Mouse (Mus musculus) testis, adult 2 months (tissue): ENCODE measurements around the gene Cd274. TPM values are rescaled to one million over a fixed set of nuclear protein-coding genes. Genes with fewer than 3 reads are reported as not detected.

ENCODE experiments used
- H3K27ac ChIP-seq: fragments of 200-500 bp; 2 replicates; pipeline ENCODE4 v1.5.1; 2012; ENCODE audit warnings: low read depth, low read length; ENCODE audit not compliant: control insufficient read depth, insufficient read depth
- H3K27me3 ChIP-seq: fragments of 200-500 bp; 2 replicates; pipeline ENCODE4 v1.6.1; 2012; ENCODE audit warnings: mild to moderate bottlenecking, low read length, moderate library complexity; ENCODE audit not compliant: control insufficient read depth, insufficient read depth
- H3K36me3 ChIP-seq: fragments of 200-500 bp; 2 replicates; pipeline ENCODE4 v1.6.1; 2012; ENCODE audit warnings: mild to moderate bottlenecking, low read length; ENCODE audit not compliant: control insufficient read depth, insufficient read depth
- H3K4me1 ChIP-seq: fragments of 200-500 bp; 2 replicates; pipeline ENCODE4 v1.6.1; 2012; ENCODE audit warnings: low read length; ENCODE audit not compliant: control insufficient read depth, insufficient read depth
- H3K4me3 ChIP-seq: fragments of 200-500 bp; 2 replicates; pipeline ENCODE4 v1.5.1; 2012; ENCODE audit warnings: low read depth, mild to moderate bottlenecking, low read length, moderate library complexity, mixed read lengths; ENCODE audit not compliant: control insufficient read depth
- CTCF ChIP-seq: fragments of 200-500 bp; IDR thresholded peaks from 2 replicates; pipeline ENCODE4 v1.5.1; 2012; ENCODE audit warnings: low read depth, mild to moderate bottlenecking, inconsistent platforms, low read length, moderate library complexity; ENCODE audit not compliant: control insufficient read depth, insufficient read depth, insufficient replicate concordance
- POLR2A ChIP-seq: fragments of 200-500 bp; IDR thresholded peaks from 2 replicates; pipeline ENCODE4 v1.6.1; 2012; ENCODE audit warnings: low read depth, mild to moderate bottlenecking, inconsistent platforms, low read length, moderate library complexity; ENCODE audit not compliant: control insufficient read depth
- polyA plus RNA-seq: library from polyadenylated mRNA; depleted of rRNA; stranded (reverse); fragments of >200 nt; gene quantifications from 2 replicates; pipeline ENCODE4 v1.2.3, GENCODE M21; 2012

Cd274 gene
- polyA plus RNA-seq, 1 experiment: 1.3 TPM

- TF ChIP-seq POLR2A (no peak), CTCF (peak; percentile 95)
- no peaks in the 10 kb centered on the region for H3K36me3 ChIP-seq
- H3K4me1 ChIP-seq: peaks cover 2% of the 10 kb centered on the region
- peak overlapping the region; percentile 17; the same call in 1 of the 2 replicates for H3K4me3 ChIP-seq
- no peak overlapping the region for H3K27ac ChIP-seq
- no peaks in the 10 kb centered on the region for H3K27me3 ChIP-seq
These were observed 12.1 kb upstream of the Cd274 start for GRCm38 (mm10) chr19:29354895-29355877.

DNA sequence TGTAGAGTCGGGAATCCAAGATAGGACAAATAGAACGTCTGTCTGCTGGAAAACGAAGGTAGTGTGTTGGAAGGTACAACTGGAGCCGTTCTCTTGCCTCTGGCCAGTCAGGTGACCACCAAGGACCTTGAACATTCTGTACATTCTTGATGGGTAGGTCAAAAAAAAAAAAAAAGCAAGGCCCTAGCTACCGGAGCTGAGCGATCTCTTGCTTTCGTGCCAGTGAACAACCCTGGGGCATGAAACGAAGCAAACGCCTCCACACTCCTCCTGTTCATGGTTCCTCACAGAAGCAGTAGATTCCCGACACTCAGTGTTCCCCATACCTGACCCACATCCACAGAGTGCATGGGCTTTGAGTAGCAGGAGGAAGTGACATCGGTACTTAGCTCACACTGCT is 11.0 kb upstream of the Cd274 start:
- Histone ChIP-seq H3K4me3 (no peak overlapping the region), H3K27me3 (no peaks in the 10 kb centered on the region), H3K36me3 (no peaks in the 10 kb centered on the region), H3K27ac (no peak overlapping the region), H3K4me1 (peaks cover 2% of the 10 kb centered on the region)
- no peak for TF ChIP-seq POLR2A
- no peak for TF ChIP-seq CTCF

- no peak for TF ChIP-seq POLR2A
- TF ChIP-seq CTCF: no peak
- no peak overlapping the region for H3K27ac ChIP-seq
- H3K36me3 ChIP-seq: no peaks in the 10 kb centered on the region
- peaks cover 6% of the 10 kb centered on the region for H3K4me1 ChIP-seq
- H3K27me3 ChIP-seq: no peaks in the 10 kb centered on the region
- no peak overlapping the region for H3K4me3 ChIP-seq
These were observed 7.0 kb upstream of the Cd274 start for GRCm38 (mm10) chr19:29360251-29360650.

DNA sequence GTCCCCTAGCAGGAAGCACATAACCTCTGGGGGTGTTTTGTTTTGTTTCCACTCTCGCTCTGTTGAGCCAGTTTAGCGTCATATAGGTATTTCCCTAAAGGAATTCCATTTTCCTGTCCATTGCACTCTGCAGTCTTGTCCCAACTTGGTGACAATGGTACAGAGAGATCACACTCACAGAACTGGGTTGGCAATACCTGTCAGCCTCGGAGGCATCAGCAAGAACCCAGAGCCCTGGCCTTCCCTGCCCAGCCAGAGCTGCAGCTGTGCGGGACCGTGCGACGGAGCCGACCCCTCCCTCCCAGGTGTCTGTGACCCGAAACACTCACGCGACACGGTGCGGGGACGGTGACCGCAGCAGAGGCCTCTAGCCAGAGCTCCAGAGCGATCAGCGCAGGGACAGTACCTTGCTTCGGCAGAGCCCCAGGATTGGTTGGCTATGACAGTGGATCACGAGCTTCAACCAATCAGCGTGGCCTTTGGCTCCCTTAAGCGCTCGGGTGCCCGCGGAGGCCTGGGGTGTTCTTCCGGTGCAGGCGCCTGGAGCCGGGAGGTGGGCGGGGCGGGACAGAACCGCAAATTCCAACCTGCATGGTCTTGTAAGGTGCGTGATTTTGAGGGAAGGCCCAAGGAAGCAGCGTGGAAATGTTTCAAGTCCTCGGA is 5.7 kb upstream of the Cd274 start:
- TF ChIP-seq CTCF (no peak), POLR2A (peak; percentile 57)
- H3K27ac ChIP-seq: peak overlapping the region; percentile 12; the same call in 1 of the 2 replicates
- H3K27me3 ChIP-seq: no peaks in the 10 kb centered on the region
- peak overlapping the region; percentile 87 for H3K4me3 ChIP-seq
- H3K36me3 ChIP-seq: no peaks in the 10 kb centered on the region
- H3K4me1 ChIP-seq: peaks cover 4% of the 10 kb centered on the region; the same call in 1 of the 2 replicates

- TF ChIP-seq POLR2A (no peak), CTCF (no peak)
- Histone ChIP-seq H3K4me3 (peak overlapping the region; percentile 87), H3K36me3 (no peaks in the 10 kb centered on the region), H3K4me1 (peaks cover 10% of the 10 kb centered on the region), H3K27me3 (no peaks in the 10 kb centered on the region), H3K27ac (no peak overlapping the region)
These were observed 4.9 kb upstream of the Cd274 start for GRCm38 (mm10) chr19:29362173-29362930.

GRCm38 (mm10) chr19:29363557-29363956 is 3.7 kb upstream of the Cd274 start:
- no peak overlapping the region for H3K4me3 ChIP-seq
- H3K36me3 ChIP-seq: no peaks in the 10 kb centered on the region
- no peak overlapping the region for H3K27ac ChIP-seq
- TF ChIP-seq POLR2A: no peak
- no peak for TF ChIP-seq CTCF
- peaks cover 11% of the 10 kb centered on the region for H3K4me1 ChIP-seq
- H3K27me3 ChIP-seq: no peaks in the 10 kb centered on the region
